Mouse (Mus musculus) thymus, postnatal 36 days (tissue): Measurements from ENCODE around the gene Ppp1ca.

Source experiments
- DNase-seq, 2 experiments: peaks; one replicate each; pipeline ENCODE4 v3.0.0; 2022; ENCODE audit warnings: mixed read lengths in 2 of 2

Ppp1ca gene

GRCm38 (mm10) chr19:4187303-4187702 is 4.6 kb upstream of the Ppp1ca start:
- no peak for DNase-seq

GRCm38 (mm10) chr19:4189051-4189620 is 2.7 kb upstream of the Ppp1ca start:
- DNase-seq = peak; percentile 47 to 62

GRCm38 (mm10) chr19:4190831-4191334 is 982 bp upstream of the Ppp1ca start, which contains the start of gene Tbc1d10c:
TSS of gene Tbc1d10c (minus strand) at chr19:4191284.
- DNase-seq = peak; percentile 88 to 96

GRCm38 (mm10) chr19:4192251-4192985 is 553 bp downstream of the Ppp1ca start:
- no peak for DNase-seq

GRCm38 (mm10) chr19:4193129-4193528 is 1.3 kb downstream of the Ppp1ca start:
- DNase-seq = peak in 1 of 2 experiments; percentile 24

GRCm38 (mm10) chr19:4194021-4194724 is 2.3 kb downstream of the Ppp1ca start:
- peak in 1 of 2 experiments; percentile 19 for DNase-seq

GRCm38 (mm10) chr19:4194776-4195650 is 3.1 kb downstream of the Ppp1ca start:
- DNase-seq = no peak

GRCm38 (mm10) chr19:4196048-4196447 is 4.2 kb downstream of the Ppp1ca start:
- no peak for DNase-seq

- DNase-seq = peak in 1 of 2 experiments; percentile 33
Observed at GRCm38 (mm10) chr19:4196548-4196947, 4.7 kb downstream of the Ppp1ca start.

GRCm38 (mm10) chr19:4197180-4197579 is 5.3 kb downstream of the Ppp1ca start:
- DNase-seq = no peak

GRCm38 (mm10) chr19:4201291-4201909 is 9.5 kb downstream of the Ppp1ca start, which contains the start of gene Rad9a:
TSS of gene Rad9a (minus strand) at chr19:4201662.
- peak; percentile 96 to 97 for DNase-seq

GRCm38 (mm10) chr19:4202149-4202548 is 10.3 kb downstream of the Ppp1ca start:
- DNase-seq = peak in 1 of 2 experiments; percentile 43

GRCm38 (mm10) chr19:4203148-4203547 is 11.3 kb downstream of the Ppp1ca start:
- DNase-seq = peak in 1 of 2 experiments; percentile 46

- DNase-seq = peak in 1 of 2 experiments; percentile 52
Observed at GRCm38 (mm10) chr19:4203604-4204326, 11.9 kb downstream of the Ppp1ca start.

- DNase-seq = no peak
Observed at GRCm38 (mm10) chr19:4204889-4205288, 13.0 kb downstream of the Ppp1ca start.

GRCm38 (mm10) chr19:4206971-4207370 is 15.1 kb downstream of the Ppp1ca start:
- DNase-seq = peak; percentile 52 to 61

GRCm38 (mm10) chr19:4208563-4208962 is 16.7 kb downstream of the Ppp1ca start:
- DNase-seq = no peak

GRCm38 (mm10) chr19:4211891-4212588 is 20.2 kb downstream of the Ppp1ca start:
- DNase-seq = no peak

GRCm38 (mm10) chr19:4213524-4213974 is 21.7 kb downstream of the Ppp1ca start:
- DNase-seq = peak in 1 of 2 experiments; percentile 21

GRCm38 (mm10) chr19:4214071-4214770 is 22.4 kb downstream of the Ppp1ca start, which contains the start of the genes Clcf1 and AC109138.7:
TSS of gene Clcf1 (plus strand) at chr19:4214238.
TSS of gene AC109138.7 (plus strand) at chr19:4214357.
- peak; percentile 59 to 66 for DNase-seq
